Comparison of ENCODE assay signal across 15 mouse cellular contexts in the genomic region with DNA sequence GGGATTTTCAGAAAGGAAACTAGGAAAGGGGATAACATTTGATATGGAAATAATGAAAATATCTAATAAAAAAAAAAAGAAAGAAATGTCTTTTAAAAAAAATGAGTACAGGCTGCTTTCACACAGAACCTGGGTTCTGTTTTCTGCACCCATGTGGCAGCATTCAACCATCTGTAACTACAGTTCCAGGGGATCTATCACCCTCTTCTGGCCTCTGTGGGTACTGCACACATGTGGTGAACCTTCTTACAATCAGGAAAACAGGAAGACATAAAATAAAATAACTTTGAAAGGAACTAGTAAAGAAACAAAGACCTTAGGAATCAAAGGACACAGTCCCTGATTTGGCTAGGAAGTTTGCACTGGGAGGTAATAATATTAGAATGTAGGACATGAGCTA.
DNase-seq lines count a peak whose midpoint lies in the region; ATAC-seq and TF ChIP-seq lines count a peak whose summit lies in the region.
"Had no signal": no experiment of that assay in that cellular context is flagged by ENCODE, and none has a peak within 500 bp of the region (broad histone marks: within the 10 kb centered on the region; RNA-seq: fewer than 3 reads in every experiment).

No protein-coding gene starts in this region.

- peak; percentile 42; the same call in 1 of the 2 replicates for ATAC-seq in megakaryocyte progenitor cell, adult 5-6 weeks (replicated peaks; ENCODE audit: poor library complexity)
- ATAC-seq in forebrain, embryonic 15.5 days (replicated peaks): no peak
- ATAC-seq: forebrain, embryonic 13.5 days had no signal

- no peaks in the 10 kb centered on the region for H3K36me3 ChIP-seq in CH12.LX (replicated peaks in 1 of 2; ENCODE audit: control insufficient read depth in 1 of 2, insufficient read depth in 1 of 2, low read length in 1 of 2)
- H3K36me3 ChIP-seq in forebrain, embryonic 15.5 days: no peaks in the 10 kb centered on the region
- H3K36me3 ChIP-seq: embryonic facial prominence, embryonic 13.5 days; hindbrain, embryonic 12.5 days; kidney, embryonic 15.5 days; liver, embryonic 13.5 days; midbrain, embryonic 12.5 days; stomach, embryonic 15.5 days had no signal

- no peak overlapping the region for H3K9ac ChIP-seq in CH12.LX (ENCODE audit: insufficient read depth, low read depth)
- no peak overlapping the region for H3K9ac ChIP-seq in forebrain, embryonic 15.5 days (replicated peaks)
- H3K9ac ChIP-seq: embryonic facial prominence, embryonic 13.5 days; forebrain, embryonic 13.5 days; hindbrain, embryonic 12.5 days; kidney, embryonic 15.5 days; liver, embryonic 13.5 days; midbrain, embryonic 12.5 days; stomach, embryonic 15.5 days had no signal

- no peaks in the 10 kb centered on the region for H3K27me3 ChIP-seq in CH12.LX (replicated peaks)
- H3K27me3 ChIP-seq in forebrain, embryonic 15.5 days: no peaks in the 10 kb centered on the region
- H3K27me3 ChIP-seq: embryonic facial prominence, embryonic 13.5 days; forebrain, embryonic 13.5 days; hindbrain, embryonic 12.5 days; kidney, embryonic 15.5 days; liver, embryonic 13.5 days; midbrain, embryonic 12.5 days; stomach, embryonic 15.5 days had no signal

- H3K4me3 ChIP-seq in left cerebral cortex, adult 2 months: no peak overlapping the region
- H3K4me3 ChIP-seq in CH12.LX (replicated peaks in 1 of 3; ENCODE audit: low read depth in 2 of 3, low read length in 2 of 3, poor library complexity in 1 of 3): no peak overlapping the region
- H3K4me3 ChIP-seq in forebrain, embryonic 15.5 days: no peak overlapping the region
- H3K4me3 ChIP-seq: embryonic facial prominence, embryonic 13.5 days; forebrain, embryonic 13.5 days; hindbrain, embryonic 12.5 days; kidney, embryonic 15.5 days; liver, embryonic 13.5 days; midbrain, embryonic 12.5 days; stomach, embryonic 15.5 days had no signal

- no peaks in the 10 kb centered on the region for H3K79me2 ChIP-seq in CH12.LX (replicated peaks; ENCODE audit: control insufficient read depth, extremely low read depth, insufficient read depth, poor library complexity, severe bottlenecking)

- no peak overlapping the region for H3K4me2 ChIP-seq in CH12.LX (ENCODE audit: insufficient read depth, low read depth, poor library complexity, severe bottlenecking)
- H3K4me2 ChIP-seq in forebrain, embryonic 15.5 days (replicated peaks): no peak overlapping the region
- H3K4me2 ChIP-seq: embryonic facial prominence, embryonic 13.5 days; forebrain, embryonic 13.5 days; hindbrain, embryonic 12.5 days; kidney, embryonic 15.5 days; liver, embryonic 13.5 days; midbrain, embryonic 12.5 days; stomach, embryonic 15.5 days had no signal

- no peak for TF ChIP-seq EP300 in CH12.LX (IDR thresholded peaks at IDR 0.05; ENCODE audit: low read length)

- dilution Hi-C loops in CH12.LX (cut with MboI; ENCODE audit: extremely low pct_ligation_motif_present, extremely low pct_unique_long_range_greater_than_20kb, low sequenced_read_pairs): no loop called here

- in situ Hi-C loops in CH12.LX (cut with MboI; ENCODE audit: low pct_ligation_motif_present, low pct_unique_long_range_greater_than_20kb, low sequenced_read_pairs): no loop called here

- H3K4me1 ChIP-seq in CH12.LX (ENCODE audit: control insufficient read depth in 1 of 2, insufficient read depth in 2 of 2): no peaks in the 10 kb centered on the region; a peak in 1 of 4 replicates
- no peaks in the 10 kb centered on the region for H3K4me1 ChIP-seq in forebrain, embryonic 15.5 days
- H3K4me1 ChIP-seq: embryonic facial prominence, embryonic 13.5 days; forebrain, embryonic 13.5 days; hindbrain, embryonic 12.5 days; liver, embryonic 13.5 days; midbrain, embryonic 12.5 days; stomach, embryonic 15.5 days had no signal

- no peaks in the 10 kb centered on the region for H3K9me3 ChIP-seq in CH12.LX (replicated peaks; ENCODE audit: low read length)
- H3K9me3 ChIP-seq in forebrain, embryonic 15.5 days: no peaks in the 10 kb centered on the region
- H3K9me3 ChIP-seq: embryonic facial prominence, embryonic 13.5 days; forebrain, embryonic 13.5 days; hindbrain, embryonic 12.5 days; kidney, embryonic 15.5 days; liver, embryonic 13.5 days; midbrain, embryonic 12.5 days; stomach, embryonic 15.5 days had no signal

- TF ChIP-seq CTCF in left cerebral cortex, adult 2 months (IDR thresholded peaks at IDR 0.05): peak; percentile 12
- TF ChIP-seq CTCF in CH12.LX (conservative IDR thresholded peaks at IDR 0.05 in 1 of 2, IDR thresholded peaks at IDR 0.05 in 1 of 2; ENCODE audit: low read depth in 2 of 2, low read length in 2 of 2): peak in 1 of 2 experiments; percentile 54; a peak in 2 of 4 replicates

- H3K27ac ChIP-seq in left cerebral cortex, adult 2 months: no peak overlapping the region
- no peak overlapping the region for H3K27ac ChIP-seq in CH12.LX (ENCODE audit: insufficient read depth, low read depth)
- H3K27ac ChIP-seq in forebrain, embryonic 15.5 days (replicated peaks): no peak overlapping the region
- H3K27ac ChIP-seq: embryonic facial prominence, embryonic 13.5 days; forebrain, embryonic 13.5 days; hindbrain, embryonic 12.5 days; kidney, embryonic 15.5 days; liver, embryonic 13.5 days; midbrain, embryonic 12.5 days had no signal

- peak; percentile 20 for TF ChIP-seq RAD21 in CH12.LX (IDR thresholded peaks at IDR 0.05; ENCODE audit: low read depth, low read length)

- intact Hi-C loops in left cerebral cortex, adult 2 months (cut with DNase I): no loop called here
- intact Hi-C loops in left cerebral cortex, postnatal 25 days (cut with DNase I): no loop called here

- no peak for TF ChIP-seq POLR2A in CH12.LX (IDR thresholded peaks at IDR 0.05; ENCODE audit: low read depth, low read length)

- DNase-seq in left cerebral cortex, adult 2 months (ENCODE audit: extremely low spot score in 1 of 2, low spot score in 2 of 2): no peak
- no peak for DNase-seq in left cerebral cortex, postnatal 25 days (ENCODE audit: low spot score in 2 of 2)
- DNase-seq in 416B (ENCODE audit: low read depth): peak; percentile 30
- peak; percentile 29 for DNase-seq in CH12.LX (ENCODE audit: extremely low read depth)
- no peak for DNase-seq in urinary bladder, postnatal 25 days (ENCODE audit: low spot score)
- DNase-seq: cerebellum, adult 9-11 months; liver, embryonic 13.5 days had no signal

TF ChIP-seq in CH12.LX, 34 proteins besides CTCF, POLR2A, EP300 and RAD21:
- TF ChIP-seq NELFE (IDR thresholded peaks at IDR 0.05; ENCODE audit: low read depth, low read length) (no peak), ZC3H11A (IDR thresholded peaks at IDR 0.05; ENCODE audit: low read depth, low read length) (no peak), SIN3A (IDR thresholded peaks at IDR 0.05; ENCODE audit: low read length) (no peak), UBTF (IDR thresholded peaks at IDR 0.05; ENCODE audit: low read depth, low read length) (no peak), USF2 (conservative IDR thresholded peaks at IDR 0.05; ENCODE audit: low read depth, low read length) (no peak), E2F4 (IDR thresholded peaks at IDR 0.05; ENCODE audit: insufficient replicate concordance, low read depth, low read length) (no peak), ZKSCAN1 (IDR thresholded peaks at IDR 0.05; ENCODE audit: borderline replicate concordance, low read depth, low read length) (no peak), JUN (IDR thresholded peaks at IDR 0.05; ENCODE audit: insufficient read depth, low read depth, low read length) (no peak), JUND (conservative IDR thresholded peaks at IDR 0.05; ENCODE audit: low read depth, low read length) (no peak), ZMIZ1 (IDR thresholded peaks at IDR 0.05; ENCODE audit: low read depth, low read length) (no peak), GABPA (IDR thresholded peaks at IDR 0.05; ENCODE audit: insufficient replicate concordance, low read depth, low read length) (no peak), MAZ (IDR thresholded peaks at IDR 0.05; ENCODE audit: low read depth, low read length) (no peak), NRF1 (IDR thresholded peaks at IDR 0.05; ENCODE audit: low read depth, low read length) (no peak), USF1 (IDR thresholded peaks at IDR 0.05; ENCODE audit: low read depth, low read length) (no peak), CHD1 (IDR thresholded peaks at IDR 0.05; ENCODE audit: low read depth, low read length) (no peak)
TF ChIP-seq in CH12.LX: peak in this region for 0.

Comparison
In these comparisons a context has a peak if more than half of its experiments do, and no peak if none do; other contexts are left out.
1. DNase-seq: peak in 416B (single experiment) and CH12.LX (single experiment); none in left cerebral cortex, adult 2 months (0 of 2), left cerebral cortex, postnatal 25 days (0 of 2) and urinary bladder, postnatal 25 days (single experiment).